Mouse (Mus musculus): ENCODE data around the gene Gmeb2. TPM values are rescaled to one million over a fixed set of nuclear protein-coding genes. Genes with fewer than 3 reads are reported as not detected.

Gene Gmeb2
- polyA plus RNA-seq, 1 experiment, result 10.5 TPM

DNA sequence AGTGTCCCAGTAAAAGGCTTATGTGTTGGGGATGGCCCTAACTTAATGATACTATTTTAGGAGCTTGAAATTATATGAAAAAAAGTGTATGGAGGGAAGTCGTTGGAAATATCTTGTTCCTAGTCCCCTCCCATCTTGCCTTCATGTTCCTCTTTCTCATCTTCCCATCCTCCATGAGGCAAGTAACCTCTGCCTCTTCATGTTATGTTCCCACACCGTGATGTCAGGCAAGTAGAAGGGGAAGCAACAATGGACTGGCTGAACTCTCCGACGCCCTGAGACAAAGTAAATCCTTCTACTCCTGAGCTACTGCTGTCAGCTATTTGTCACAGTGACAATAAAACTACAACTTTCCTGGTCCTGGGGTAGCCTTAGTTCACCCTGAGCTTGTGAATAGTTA is 13.2 kb downstream of the Gmeb2 start:
- Histone ChIP-seq H3ac (ENCODE audit: control insufficient read depth, insufficient read length, low read depth) (no peak overlapping the region), H3K27me3 (ENCODE audit: control insufficient read depth, insufficient read depth, insufficient read length) (no peaks in the 10 kb centered on the region), H3K4me3 (ENCODE audit: insufficient read depth, poor library complexity, severe bottlenecking) (no peak overlapping the region), H3K79me3 (ENCODE audit: low read depth) (peaks cover 12% of the 10 kb centered on the region), H3K36me3 (ENCODE audit: control insufficient read depth, insufficient read depth) (peaks cover 70% of the 10 kb centered on the region), H3K79me2 (ENCODE audit: control insufficient read depth, insufficient read depth) (peaks cover 21% of the 10 kb centered on the region)
- TF ChIP-seq USF1 (IDR thresholded peaks at IDR 0.05; ENCODE audit: low read depth) (no peak), CTCF (IDR thresholded peaks at IDR 0.05; ENCODE audit: control insufficient read depth, insufficient read depth, insufficient read length) (no peak), MYOG (IDR thresholded peaks at IDR 0.05; ENCODE audit: control insufficient read depth, extremely low read depth, insufficient read length) (no peak), MYOD1 (IDR thresholded peaks at IDR 0.05; ENCODE audit: control insufficient read depth, insufficient read length, low read depth) (no peak), CEBPB (IDR thresholded peaks at IDR 0.05; ENCODE audit: low read depth) (no peak), FOSL1 (IDR thresholded peaks at IDR 0.05; ENCODE audit: insufficient read depth, low read length, poor library complexity, severe bottlenecking) (no peak), MAX (IDR thresholded peaks at IDR 0.05) (no peak)

DNA sequence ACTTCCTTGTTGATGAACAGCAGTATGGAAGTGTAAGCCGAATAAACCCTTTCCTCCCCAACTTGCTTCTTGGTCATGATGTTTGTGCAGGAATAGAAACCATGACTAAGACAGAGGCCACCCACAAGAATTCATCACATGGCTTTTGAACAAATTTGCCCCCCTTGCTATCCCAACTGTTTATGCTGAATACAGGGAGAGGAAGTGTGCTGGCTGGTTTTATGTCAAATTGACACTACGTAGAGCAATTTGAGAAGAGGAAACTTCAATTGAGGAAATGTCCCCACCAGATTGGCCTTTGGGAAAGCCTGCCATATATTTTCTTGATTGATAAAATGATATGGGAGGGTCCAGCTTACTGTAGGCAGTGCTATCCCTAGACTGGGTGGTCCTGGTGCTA is 14.0 kb downstream of the Gmeb2 start:
- Histone ChIP-seq H3K79me3 (ENCODE audit: low read depth) (peaks cover 9% of the 10 kb centered on the region), H3K27me3 (ENCODE audit: control insufficient read depth, insufficient read depth, insufficient read length) (no peaks in the 10 kb centered on the region), H3ac (ENCODE audit: control insufficient read depth, insufficient read length, low read depth) (no peak overlapping the region), H3K36me3 (ENCODE audit: control insufficient read depth, insufficient read depth) (peaks cover 73% of the 10 kb centered on the region), H3K4me3 (ENCODE audit: insufficient read depth, poor library complexity, severe bottlenecking) (no peak overlapping the region), H3K79me2 (ENCODE audit: control insufficient read depth, insufficient read depth) (peaks cover 12% of the 10 kb centered on the region)
- TF ChIP-seq MYOG (IDR thresholded peaks at IDR 0.05; ENCODE audit: control insufficient read depth, extremely low read depth, insufficient read length) (no peak), MAX (IDR thresholded peaks at IDR 0.05) (no peak), USF1 (IDR thresholded peaks at IDR 0.05; ENCODE audit: low read depth) (no peak), MYOD1 (IDR thresholded peaks at IDR 0.05; ENCODE audit: control insufficient read depth, insufficient read length, low read depth) (no peak), FOSL1 (IDR thresholded peaks at IDR 0.05; ENCODE audit: insufficient read depth, low read length, poor library complexity, severe bottlenecking) (no peak), CEBPB (IDR thresholded peaks at IDR 0.05; ENCODE audit: low read depth) (no peak), CTCF (IDR thresholded peaks at IDR 0.05; ENCODE audit: control insufficient read depth, insufficient read depth, insufficient read length) (no peak)

DNA sequence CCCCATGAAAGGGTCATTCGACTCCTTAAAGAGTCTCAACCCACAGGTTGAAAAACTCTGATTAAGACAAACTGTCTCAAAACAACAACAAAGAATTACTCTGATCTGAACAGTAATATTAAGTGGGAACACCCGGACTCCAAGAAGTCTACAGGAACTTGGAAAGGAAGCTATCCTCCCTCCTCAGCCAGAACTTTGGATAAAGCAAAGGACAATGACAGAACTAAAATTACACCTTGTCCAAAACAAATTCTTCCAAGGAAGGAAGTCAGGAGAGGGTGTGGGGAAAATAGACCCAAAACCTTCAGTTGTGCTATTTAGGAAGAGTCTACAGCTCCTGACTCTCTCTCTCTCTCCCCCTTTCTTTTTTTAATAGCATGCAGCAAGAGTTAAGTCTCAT is 15.7 kb downstream of the Gmeb2 start:
- no peak for TF ChIP-seq USF1 (IDR thresholded peaks at IDR 0.05; ENCODE audit: low read depth)
- no peak for TF ChIP-seq MYOD1 (IDR thresholded peaks at IDR 0.05; ENCODE audit: control insufficient read depth, insufficient read length, low read depth)
- TF ChIP-seq MYOG (IDR thresholded peaks at IDR 0.05; ENCODE audit: control insufficient read depth, extremely low read depth, insufficient read length), result no peak
- TF ChIP-seq FOSL1 (IDR thresholded peaks at IDR 0.05; ENCODE audit: insufficient read depth, low read length, poor library complexity, severe bottlenecking), result no peak
- TF ChIP-seq CTCF (IDR thresholded peaks at IDR 0.05; ENCODE audit: control insufficient read depth, insufficient read depth, insufficient read length), result no peak
- no peak for TF ChIP-seq CEBPB (IDR thresholded peaks at IDR 0.05; ENCODE audit: low read depth)
- no peak for TF ChIP-seq MAX (IDR thresholded peaks at IDR 0.05)
- no peaks in the 10 kb centered on the region for H3K79me2 ChIP-seq (ENCODE audit: control insufficient read depth, insufficient read depth)
- peaks cover 72% of the 10 kb centered on the region for H3K36me3 ChIP-seq (ENCODE audit: control insufficient read depth, insufficient read depth)
- no peaks in the 10 kb centered on the region for H3K79me3 ChIP-seq (ENCODE audit: low read depth)
- no peak overlapping the region for H3ac ChIP-seq (ENCODE audit: control insufficient read depth, insufficient read length, low read depth)
- H3K27me3 ChIP-seq (ENCODE audit: control insufficient read depth, insufficient read depth, insufficient read length), result no peaks in the 10 kb centered on the region
- H3K4me3 ChIP-seq (ENCODE audit: insufficient read depth, poor library complexity, severe bottlenecking), result no peak overlapping the region

DNA sequence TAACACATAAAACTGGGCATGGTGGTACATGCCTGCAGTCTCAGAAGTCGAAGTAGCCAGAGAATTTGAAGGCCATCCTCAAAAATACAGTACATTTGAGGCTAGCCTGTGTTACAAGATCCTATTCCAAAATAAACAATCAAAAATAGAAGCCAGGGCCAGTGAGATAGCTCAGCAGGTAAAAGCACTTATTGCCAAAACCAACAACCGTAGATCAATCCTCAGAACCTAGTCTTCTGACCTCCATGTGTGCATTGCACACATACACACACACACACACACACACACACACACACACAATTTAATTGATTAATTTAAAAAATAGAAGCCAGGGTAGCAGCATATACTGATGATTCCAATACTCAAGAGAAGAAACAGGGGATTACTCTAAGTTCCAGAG is 21.0 kb downstream of the Gmeb2 start:
- Histone ChIP-seq H3ac (ENCODE audit: control insufficient read depth, insufficient read length, low read depth) (no peak overlapping the region), H3K79me3 (ENCODE audit: low read depth) (no peaks in the 10 kb centered on the region), H3K27me3 (ENCODE audit: control insufficient read depth, insufficient read depth, insufficient read length) (no peaks in the 10 kb centered on the region), H3K36me3 (ENCODE audit: control insufficient read depth, insufficient read depth) (peaks cover 76% of the 10 kb centered on the region), H3K4me3 (ENCODE audit: insufficient read depth, poor library complexity, severe bottlenecking) (no peak overlapping the region), H3K79me2 (ENCODE audit: control insufficient read depth, insufficient read depth) (no peaks in the 10 kb centered on the region)
- TF ChIP-seq MYOG (IDR thresholded peaks at IDR 0.05; ENCODE audit: control insufficient read depth, extremely low read depth, insufficient read length) (no peak), MYOD1 (IDR thresholded peaks at IDR 0.05; ENCODE audit: control insufficient read depth, insufficient read length, low read depth) (no peak), CEBPB (IDR thresholded peaks at IDR 0.05; ENCODE audit: low read depth) (no peak), MAX (IDR thresholded peaks at IDR 0.05) (no peak), USF1 (IDR thresholded peaks at IDR 0.05; ENCODE audit: low read depth) (no peak), FOSL1 (IDR thresholded peaks at IDR 0.05; ENCODE audit: insufficient read depth, low read length, poor library complexity, severe bottlenecking) (no peak), CTCF (IDR thresholded peaks at IDR 0.05; ENCODE audit: control insufficient read depth, insufficient read depth, insufficient read length) (no peak)

DNA sequence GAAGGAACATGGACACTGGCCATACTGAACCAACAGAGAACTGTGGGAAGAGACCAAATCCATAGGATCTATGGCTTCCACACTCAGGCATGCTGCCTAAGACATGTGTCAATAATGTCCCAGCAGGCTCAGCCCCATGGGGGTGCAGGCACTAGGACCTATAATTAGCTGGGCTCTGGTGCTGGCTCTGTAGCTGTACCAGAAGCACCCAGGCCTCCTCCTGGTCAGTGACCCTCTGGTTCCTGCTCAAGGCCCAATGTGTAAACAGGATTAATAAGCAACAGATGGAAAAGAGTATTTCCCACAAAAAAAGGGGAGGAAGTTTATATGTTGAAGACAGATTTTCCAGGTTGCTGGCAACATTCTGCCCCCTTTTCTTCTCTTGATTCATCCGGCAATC is 34.6 kb downstream of the Gmeb2 start:
- H3ac ChIP-seq (ENCODE audit: control insufficient read depth, insufficient read length, low read depth), result no peak overlapping the region
- TF ChIP-seq MYOG (IDR thresholded peaks at IDR 0.05; ENCODE audit: control insufficient read depth, extremely low read depth, insufficient read length) (no peak), CTCF (IDR thresholded peaks at IDR 0.05; ENCODE audit: control insufficient read depth, insufficient read depth, insufficient read length) (no peak), USF1 (IDR thresholded peaks at IDR 0.05; ENCODE audit: low read depth) (no peak), MYOD1 (IDR thresholded peaks at IDR 0.05; ENCODE audit: control insufficient read depth, insufficient read length, low read depth) (no peak)
- no peaks in the 10 kb centered on the region for H3K27me3 ChIP-seq (ENCODE audit: control insufficient read depth, insufficient read depth, insufficient read length)
- peaks cover 53% of the 10 kb centered on the region for H3K36me3 ChIP-seq (ENCODE audit: control insufficient read depth, insufficient read depth)
- H3K79me3 ChIP-seq (ENCODE audit: low read depth), result no peaks in the 10 kb centered on the region
- H3K79me2 ChIP-seq (ENCODE audit: control insufficient read depth, insufficient read depth), result no peaks in the 10 kb centered on the region
- no peak overlapping the region for H3K4me3 ChIP-seq (ENCODE audit: insufficient read depth, poor library complexity, severe bottlenecking)

DNA sequence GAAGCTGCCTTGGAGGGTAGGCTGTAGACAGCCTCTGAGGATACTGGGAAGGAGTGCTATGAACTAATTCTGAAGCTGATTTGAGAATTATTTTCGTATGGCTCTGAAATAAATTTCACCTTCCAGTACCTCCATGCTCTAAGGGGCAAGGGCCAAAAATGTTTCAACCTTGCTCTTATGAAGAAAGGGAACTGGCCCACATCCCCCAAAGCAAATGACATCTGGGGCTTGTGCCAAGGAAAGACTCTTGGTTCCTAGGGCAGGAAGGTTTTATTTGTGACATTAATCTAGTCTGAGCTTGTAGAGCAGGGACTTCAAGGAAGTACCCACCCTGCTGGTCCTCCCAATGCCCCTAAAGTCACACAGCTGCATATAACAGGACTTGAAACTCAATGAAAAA is 36.0 kb downstream of the Gmeb2 start:
- Histone ChIP-seq H3K27me3 (ENCODE audit: control insufficient read depth, insufficient read depth, insufficient read length) (no peaks in the 10 kb centered on the region), H3K4me3 (ENCODE audit: insufficient read depth, poor library complexity, severe bottlenecking) (no peak overlapping the region), H3K36me3 (ENCODE audit: control insufficient read depth, insufficient read depth) (peaks cover 42% of the 10 kb centered on the region), H3K79me2 (ENCODE audit: control insufficient read depth, insufficient read depth) (no peaks in the 10 kb centered on the region), H3K79me3 (ENCODE audit: low read depth) (no peaks in the 10 kb centered on the region), H3ac (ENCODE audit: control insufficient read depth, insufficient read length, low read depth) (no peak overlapping the region)
- TF ChIP-seq MYOD1 (IDR thresholded peaks at IDR 0.05; ENCODE audit: control insufficient read depth, insufficient read length, low read depth), result no peak
- TF ChIP-seq FOSL1 (IDR thresholded peaks at IDR 0.05; ENCODE audit: insufficient read depth, low read length, poor library complexity, severe bottlenecking), result no peak
- no peak for TF ChIP-seq MYOG (IDR thresholded peaks at IDR 0.05; ENCODE audit: control insufficient read depth, extremely low read depth, insufficient read length)
- no peak for TF ChIP-seq MAX (IDR thresholded peaks at IDR 0.05)
- TF ChIP-seq USF1 (IDR thresholded peaks at IDR 0.05; ENCODE audit: low read depth), result no peak
- no peak for TF ChIP-seq CEBPB (IDR thresholded peaks at IDR 0.05; ENCODE audit: low read depth)
- TF ChIP-seq CTCF (IDR thresholded peaks at IDR 0.05; ENCODE audit: control insufficient read depth, insufficient read depth, insufficient read length), result no peak
